Mouse (Mus musculus) naive thymus-derived CD4-positive, alpha-beta T cell, adult 2 months (primary cell): Measurements from ENCODE around the gene Pxmp2.
A peak's percentile ranks its signal among the peaks of the same experiment; 100 is the strongest.

Source experiments
- DNase-seq: peaks from one replicate; pipeline ENCODE4 v3.0.0-alpha.2; 2011; ENCODE audit warnings: low read depth

The Pxmp2 gene

GRCm38 (mm10) chr5:110285770-110286445 lies at the start of gene Pxmp2, which contains the start of gene Pole:
Pxmp2 (minus strand) TSS chr5:110286186.
Pole (plus strand) TSS chr5:110286306.
- DNase-seq: peak; percentile 84

GRCm38 (mm10) chr5:110330508-110330907 lies 44.5 kb upstream of the Pxmp2 start:
- DNase-seq: no peak

- DNase-seq: no peak
Measured at GRCm38 (mm10) chr5:110313127-110313526, 27.1 kb upstream of the Pxmp2 start.

- no peak for DNase-seq
Measured at GRCm38 (mm10) chr5:110308861-110309260, 22.9 kb upstream of the Pxmp2 start.

GRCm38 (mm10) chr5:110300591-110300990 lies 14.6 kb upstream of the Pxmp2 start:
- DNase-seq: no peak

GRCm38 (mm10) chr5:110296637-110297036 lies 10.7 kb upstream of the Pxmp2 start:
- no peak for DNase-seq

GRCm38 (mm10) chr5:110291649-110292048 lies 5.7 kb upstream of the Pxmp2 start:
- no peak for DNase-seq

- DNase-seq: no peak
Measured at GRCm38 (mm10) chr5:110287084-110287475, 1.1 kb upstream of the Pxmp2 start.

GRCm38 (mm10) chr5:110286446-110287083 lies 579 bp upstream of the Pxmp2 start:
- no peak for DNase-seq

GRCm38 (mm10) chr5:110285156-110285555 lies 830 bp downstream of the Pxmp2 start:
- peak; percentile 39 for DNase-seq

GRCm38 (mm10) chr5:110284536-110284935 lies 1.4 kb downstream of the Pxmp2 start:
- peak; percentile 86 for DNase-seq

GRCm38 (mm10) chr5:110281984-110282383 lies 4.0 kb downstream of the Pxmp2 start:
- no peak for DNase-seq

- DNase-seq: no peak
Measured at GRCm38 (mm10) chr5:110276910-110277309, 9.1 kb downstream of the Pxmp2 start.

- no peak for DNase-seq
Measured at GRCm38 (mm10) chr5:110276391-110276790, 9.6 kb downstream of the Pxmp2 start.

- DNase-seq: no peak
Measured at GRCm38 (mm10) chr5:110274846-110275245, 11.1 kb downstream of the Pxmp2 start.

- DNase-seq: peak; percentile 35
Measured at GRCm38 (mm10) chr5:110274147-110274546, 11.8 kb downstream of the Pxmp2 start.

GRCm38 (mm10) chr5:110270242-110270641 lies 15.7 kb downstream of the Pxmp2 start:
- peak; percentile 25 for DNase-seq

- peak; percentile 95 for DNase-seq
Measured at GRCm38 (mm10) chr5:110269141-110270101, 16.6 kb downstream of the Pxmp2 start, which contains the start of gene Pgam5. Pgam5 (minus strand) TSS chr5:110269913.

GRCm38 (mm10) chr5:110266941-110267340 lies 19.0 kb downstream of the Pxmp2 start:
- DNase-seq: no peak

- DNase-seq: no peak
Measured at GRCm38 (mm10) chr5:110244091-110244490, 41.9 kb downstream of the Pxmp2 start.

- peak; percentile 7 for DNase-seq
Measured at GRCm38 (mm10) chr5:110232346-110232745, 53.6 kb downstream of the Pxmp2 start.

- DNase-seq: peak; percentile 34
Measured at GRCm38 (mm10) chr5:110231638-110232037, 54.3 kb downstream of the Pxmp2 start.
